Mouse (Mus musculus) myocyte (in vitro differentiated cells): ENCODE measurements around the gene Hexim1. TPM values are rescaled to one million over a fixed set of nuclear protein-coding genes. Genes with fewer than 3 reads are reported as not detected.

ENCODE experiments used
- H3K27me3 ChIP-seq: one replicate; pipeline ENCODE4 v1.6.1; 2011; ENCODE audit not compliant: control insufficient read depth, insufficient read depth, insufficient read length
- H3K36me3 ChIP-seq: one replicate; pipeline ENCODE4 v1.6.1; 2011; ENCODE audit not compliant: control insufficient read depth, insufficient read depth
- H3K4me2 ChIP-seq: one replicate; pipeline ENCODE4 v1.6.1; 2011; ENCODE audit warnings: low read depth, control low read depth
- H3K4me3 ChIP-seq: one replicate; pipeline ENCODE4 v1.5.1; 2011; ENCODE audit warnings: mild to moderate bottlenecking, control low read depth, moderate library complexity
- H3K79me2 ChIP-seq: one replicate; pipeline ENCODE4 v1.6.1; 2011; ENCODE audit not compliant: control insufficient read depth, insufficient read depth
- H3ac ChIP-seq: one replicate; pipeline ENCODE4 v1.6.1; 2011; ENCODE audit not compliant: control insufficient read depth, insufficient read length
- CEBPB ChIP-seq: IDR thresholded peaks from 2 replicates; pipeline ENCODE4 v1.6.1; 2011; ENCODE audit warnings: mild to moderate bottlenecking, moderate library complexity; ENCODE audit not compliant: poor library complexity, insufficient read depth, severe bottlenecking
- E2F4 ChIP-seq: IDR thresholded peaks from one replicate; pipeline ENCODE4 v1.6.1; 2011; ENCODE audit warnings: mild to moderate bottlenecking, control low read depth, moderate library complexity; ENCODE audit not compliant: insufficient read depth
- MAX ChIP-seq: IDR thresholded peaks from one replicate; pipeline ENCODE4 v1.6.1; 2011; ENCODE audit warnings: low read depth, mild to moderate bottlenecking, control low read depth
- MYOD1 ChIP-seq, 3 experiments: IDR thresholded peaks; one replicate each; pipeline ENCODE4 v1.6.1; 2011; ENCODE audit warnings: control low read depth in 2 of 3, low read depth in 2 of 3, mild to moderate bottlenecking in 2 of 3, moderate library complexity in 1 of 3; ENCODE audit not compliant: insufficient read length in 2 of 3, control insufficient read depth in 1 of 3
- MYOG ChIP-seq, 3 experiments: IDR thresholded peaks; one replicate each; pipeline ENCODE4 v1.6.1; 2011; ENCODE audit warnings: control low read depth in 2 of 3, low read depth in 2 of 3, mild to moderate bottlenecking in 2 of 3; ENCODE audit not compliant: insufficient read length in 2 of 3, control insufficient read depth in 1 of 3, insufficient read depth in 1 of 3
- POLR2A ChIP-seq: IDR thresholded peaks from one replicate; pipeline ENCODE4 v1.6.1; 2011; ENCODE audit warnings: low read depth, mild to moderate bottlenecking, control low read depth, moderate library complexity; ENCODE audit not compliant: insufficient read length
- POLR2AphosphoS2 ChIP-seq: IDR thresholded peaks from one replicate; pipeline ENCODE4 v1.6.1; 2011; ENCODE audit warnings: low read depth, control low read depth; ENCODE audit not compliant: insufficient read length
- REST ChIP-seq: IDR thresholded peaks from one replicate; pipeline ENCODE4 v1.6.1; 2011; ENCODE audit warnings: mild to moderate bottlenecking, control low read depth, moderate library complexity; ENCODE audit not compliant: insufficient read depth, insufficient read length
- SRF ChIP-seq: IDR thresholded peaks from one replicate; pipeline ENCODE4 v1.6.1; 2011; ENCODE audit warnings: low read depth; ENCODE audit not compliant: control insufficient read depth, insufficient read length
- TCF12 ChIP-seq: IDR thresholded peaks from one replicate; pipeline ENCODE4 v1.6.1; 2011; ENCODE audit warnings: mild to moderate bottlenecking, control low read depth; ENCODE audit not compliant: poor library complexity, insufficient read depth, severe bottlenecking
- TCF3 ChIP-seq: IDR thresholded peaks from one replicate; pipeline ENCODE4 v1.6.1; 2011; ENCODE audit warnings: low read depth, control low read depth; ENCODE audit not compliant: insufficient read length
- polyA plus RNA-seq: library from polyadenylated mRNA; unstranded; fragments of >200 nt; fragmentation: generic; extraction: Trizol; gene quantifications from one replicate; pipeline ENCODE4 v1.2.1, GENCODE M21; 2012; ENCODE audit warnings: missing spikeins

The Hexim1 gene
- polyA plus RNA-seq, 1 experiment, result 18.7 TPM

- Histone ChIP-seq H3K36me3 (peaks cover 37% of the 10 kb centered on the region), H3K79me2 (no peaks in the 10 kb centered on the region), H3ac (no peak overlapping the region), H3K4me2 (no peak overlapping the region), H3K27me3 (no peaks in the 10 kb centered on the region), H3K4me3 (no peak overlapping the region)
- no peak for TF ChIP-seq MYOD1 (IDR thresholded peaks at IDR 0.05; ENCODE audit: control insufficient read depth in 1 of 3, insufficient read length in 2 of 3, low read depth in 2 of 3)
- no peak for TF ChIP-seq TCF3
- no peak for TF ChIP-seq POLR2A
Measured at GRCm38 (mm10) chr11:103076010-103076409, 40.0 kb upstream of the Hexim1 start.

GRCm38 (mm10) chr11:103076581-103076980 is 39.5 kb upstream of the Hexim1 start:
- Histone ChIP-seq H3K27me3 (no peaks in the 10 kb centered on the region), H3K36me3 (peaks cover 32% of the 10 kb centered on the region), H3K4me2 (no peak overlapping the region), H3K79me2 (no peaks in the 10 kb centered on the region), H3ac (no peak overlapping the region), H3K4me3 (no peak overlapping the region)
- no peak for TF ChIP-seq POLR2A
- TF ChIP-seq MYOD1 (IDR thresholded peaks at IDR 0.05; ENCODE audit: control insufficient read depth in 1 of 3, insufficient read length in 2 of 3, low read depth in 2 of 3), result no peak
- no peak for TF ChIP-seq E2F4
- TF ChIP-seq CEBPB, result no peak
- TF ChIP-seq MYOG (IDR thresholded peaks at IDR 0.05; ENCODE audit: control insufficient read depth in 1 of 3, insufficient read depth in 1 of 3, insufficient read length in 2 of 3, low read depth in 2 of 3), result no peak
- no peak for TF ChIP-seq SRF
- TF ChIP-seq TCF12, result no peak

GRCm38 (mm10) chr11:103078131-103078530 is 37.9 kb upstream of the Hexim1 start:
- Histone ChIP-seq H3ac (no peak overlapping the region), H3K36me3 (peaks cover 32% of the 10 kb centered on the region), H3K27me3 (no peaks in the 10 kb centered on the region), H3K79me2 (peaks cover 12% of the 10 kb centered on the region), H3K4me2 (no peak overlapping the region), H3K4me3 (no peak overlapping the region)
- TF ChIP-seq TCF3, result no peak

- Histone ChIP-seq H3K27me3 (no peaks in the 10 kb centered on the region), H3K4me2 (no peak overlapping the region), H3K4me3 (no peak overlapping the region), H3K36me3 (peaks cover 27% of the 10 kb centered on the region), H3K79me2 (peaks cover 14% of the 10 kb centered on the region), H3ac (no peak overlapping the region)
- TF ChIP-seq E2F4 (no peak), MYOD1 (IDR thresholded peaks at IDR 0.05; ENCODE audit: control insufficient read depth in 1 of 3, insufficient read length in 2 of 3, low read depth in 2 of 3) (no peak), POLR2A (no peak), MYOG (IDR thresholded peaks at IDR 0.05; ENCODE audit: control insufficient read depth in 1 of 3, insufficient read depth in 1 of 3, insufficient read length in 2 of 3, low read depth in 2 of 3) (no peak)
Measured at GRCm38 (mm10) chr11:103080323-103081091, 35.5 kb upstream of the Hexim1 start.

DNA sequence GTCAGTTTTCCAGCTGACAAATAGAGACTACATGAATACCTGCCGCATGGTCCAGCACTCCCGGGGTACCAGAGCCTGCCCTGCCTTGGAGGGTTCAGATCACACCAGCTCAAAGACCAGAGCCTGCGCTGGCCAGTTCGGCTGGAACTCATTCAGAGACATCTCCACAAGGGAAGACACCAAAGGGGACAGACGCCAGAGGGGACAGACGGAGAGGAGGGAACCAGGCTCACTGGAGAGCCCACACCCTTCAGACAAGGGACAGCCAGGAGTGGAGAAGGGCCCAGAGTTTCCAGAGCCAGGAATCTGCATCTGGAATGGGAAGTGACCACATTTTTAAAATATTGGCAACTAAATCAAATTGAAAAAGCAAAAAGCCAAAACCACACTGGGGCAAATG is 34.4 kb upstream of the Hexim1 start:
- Histone ChIP-seq H3K4me2 (no peak overlapping the region), H3K36me3 (peaks cover 21% of the 10 kb centered on the region), H3K79me2 (peaks cover 14% of the 10 kb centered on the region), H3K4me3 (no peak overlapping the region), H3ac (no peak overlapping the region), H3K27me3 (no peaks in the 10 kb centered on the region)
- TF ChIP-seq POLR2AphosphoS2, result no peak
- no peak for TF ChIP-seq CEBPB
- no peak for TF ChIP-seq MYOG (IDR thresholded peaks at IDR 0.05; ENCODE audit: control insufficient read depth in 1 of 3, insufficient read depth in 1 of 3, insufficient read length in 2 of 3, low read depth in 2 of 3)
- TF ChIP-seq POLR2A, result no peak
- no peak for TF ChIP-seq SRF
- TF ChIP-seq E2F4, result no peak
- TF ChIP-seq MAX, result no peak
- TF ChIP-seq TCF3, result no peak
- no peak for TF ChIP-seq REST

DNA sequence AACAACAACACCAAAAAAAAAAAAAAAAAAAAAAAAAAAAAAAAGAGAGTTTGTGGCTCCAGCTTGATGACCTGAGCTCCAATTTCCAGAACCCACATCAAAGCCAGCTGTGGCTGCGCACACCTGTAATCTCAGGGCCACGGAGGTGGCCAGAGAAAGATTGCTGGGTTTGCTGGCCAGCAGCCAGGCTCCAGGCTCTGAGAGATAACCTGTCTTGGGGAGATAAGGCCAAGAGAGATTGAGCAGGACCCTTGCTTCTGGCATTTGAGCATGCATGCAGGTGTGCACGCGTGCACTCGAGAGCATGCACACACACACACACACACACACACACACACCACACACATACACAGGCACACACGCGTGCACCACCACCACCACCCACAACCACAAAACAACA is 22.7 kb upstream of the Hexim1 start:
- Histone ChIP-seq H3ac (no peak overlapping the region), H3K36me3 (no peaks in the 10 kb centered on the region), H3K4me2 (peak overlapping the region; percentile 93), H3K4me3 (no peak overlapping the region), H3K79me2 (peaks cover 8% of the 10 kb centered on the region), H3K27me3 (no peaks in the 10 kb centered on the region)
- TF ChIP-seq MAX, result no peak
- TF ChIP-seq MYOD1 (IDR thresholded peaks at IDR 0.05; ENCODE audit: control insufficient read depth in 1 of 3, insufficient read length in 2 of 3, low read depth in 2 of 3), result peak in 1 of 3 experiments; percentile 13
